Mouse (Mus musculus) ovary, adult 18-20 months (tissue): ENCODE measurements around the gene Cpt1b.
"Not testable (repeated sequence)": the region's sequence is repeated elsewhere in the genome, so short reads cannot be mapped to it uniquely, and the experiment has no call there.

Experiments
- DNase-seq: peaks from one replicate; pipeline ENCODE4 v3.0.0; 2022; ENCODE audit warnings: low spot score, mixed read lengths

Cpt1b gene

DNA sequence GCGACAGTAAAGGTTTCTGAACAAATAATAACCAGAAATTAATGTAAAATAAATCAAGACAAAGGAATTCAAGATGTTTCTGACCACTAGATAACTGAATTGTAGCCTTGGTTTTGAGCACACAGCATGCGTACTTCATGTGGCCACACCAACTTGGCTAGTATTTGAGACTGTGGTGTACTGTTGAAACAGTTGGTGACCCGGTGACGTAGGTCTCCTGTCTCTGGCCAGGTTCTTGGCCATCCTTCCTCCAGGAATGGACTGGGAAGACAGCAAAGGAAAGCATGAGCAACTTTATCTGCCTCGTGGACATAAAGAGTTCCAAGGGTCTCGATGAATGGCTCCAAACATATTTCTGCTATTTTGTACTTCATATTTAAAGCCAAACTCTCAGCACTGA lies 6.1 kb upstream of the Cpt1b start:
- DNase-seq = no peak

DNA sequence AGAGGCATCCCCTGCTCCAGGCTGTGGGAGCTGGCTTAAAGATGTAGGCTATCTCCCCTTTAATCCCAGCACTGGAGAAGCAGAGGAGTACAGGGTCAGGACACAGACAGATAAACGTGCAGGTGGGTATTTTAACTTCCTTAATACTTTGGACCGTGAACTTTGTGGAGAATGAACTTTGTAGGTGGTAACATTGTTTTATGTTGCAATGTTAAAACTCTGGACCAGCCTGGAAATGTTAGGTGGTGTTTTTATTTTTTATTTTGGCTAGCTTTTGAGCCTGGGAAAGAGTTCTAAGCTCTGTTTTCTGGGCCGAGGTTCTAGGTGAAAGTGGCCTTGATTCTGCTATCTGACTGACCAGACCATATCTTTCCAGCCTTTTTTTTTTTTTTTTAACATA lies 5.6 kb upstream of the Cpt1b start:
- no peak for DNase-seq

DNA sequence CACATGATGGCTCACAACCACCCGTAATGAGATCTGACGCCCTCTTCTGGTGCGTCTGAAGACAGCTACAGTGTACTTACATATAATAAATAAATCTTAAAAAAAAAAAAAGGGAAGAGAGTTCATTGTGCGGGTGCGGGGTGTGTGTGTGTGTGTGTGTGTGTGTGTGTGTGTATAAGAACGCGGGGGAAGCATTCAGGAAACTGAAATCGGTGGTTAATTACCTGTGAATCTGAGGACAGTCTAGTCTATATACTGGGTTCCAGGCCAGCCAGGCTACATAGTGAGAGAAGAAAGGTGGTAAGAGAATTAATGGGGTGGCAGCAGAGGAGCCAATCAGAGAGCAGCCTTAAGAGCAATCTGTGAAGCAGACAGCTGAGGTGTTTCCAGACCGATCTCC lies 5.1 kb upstream of the Cpt1b start:
- DNase-seq = not testable (repeated sequence)

DNA sequence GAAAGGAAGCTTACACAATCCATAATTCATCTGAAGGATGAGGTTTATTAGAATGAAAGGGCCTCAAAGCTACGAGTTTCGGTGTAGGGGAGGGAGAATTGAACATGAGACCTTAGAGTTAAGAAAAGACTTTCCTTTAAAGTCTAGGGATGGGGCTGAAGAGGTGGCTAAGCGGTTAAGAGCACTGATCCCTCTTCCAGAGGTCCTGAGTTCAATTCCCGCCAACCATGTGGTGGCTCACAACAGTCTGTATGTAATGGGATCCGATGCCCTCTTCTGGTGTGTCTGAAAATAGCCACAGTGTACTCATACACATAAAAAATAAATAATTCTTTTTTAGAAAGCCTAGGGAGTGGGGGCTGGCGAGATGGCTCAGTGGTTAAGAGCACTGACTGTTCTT lies 4.7 kb upstream of the Cpt1b start:
- no peak for DNase-seq

DNA sequence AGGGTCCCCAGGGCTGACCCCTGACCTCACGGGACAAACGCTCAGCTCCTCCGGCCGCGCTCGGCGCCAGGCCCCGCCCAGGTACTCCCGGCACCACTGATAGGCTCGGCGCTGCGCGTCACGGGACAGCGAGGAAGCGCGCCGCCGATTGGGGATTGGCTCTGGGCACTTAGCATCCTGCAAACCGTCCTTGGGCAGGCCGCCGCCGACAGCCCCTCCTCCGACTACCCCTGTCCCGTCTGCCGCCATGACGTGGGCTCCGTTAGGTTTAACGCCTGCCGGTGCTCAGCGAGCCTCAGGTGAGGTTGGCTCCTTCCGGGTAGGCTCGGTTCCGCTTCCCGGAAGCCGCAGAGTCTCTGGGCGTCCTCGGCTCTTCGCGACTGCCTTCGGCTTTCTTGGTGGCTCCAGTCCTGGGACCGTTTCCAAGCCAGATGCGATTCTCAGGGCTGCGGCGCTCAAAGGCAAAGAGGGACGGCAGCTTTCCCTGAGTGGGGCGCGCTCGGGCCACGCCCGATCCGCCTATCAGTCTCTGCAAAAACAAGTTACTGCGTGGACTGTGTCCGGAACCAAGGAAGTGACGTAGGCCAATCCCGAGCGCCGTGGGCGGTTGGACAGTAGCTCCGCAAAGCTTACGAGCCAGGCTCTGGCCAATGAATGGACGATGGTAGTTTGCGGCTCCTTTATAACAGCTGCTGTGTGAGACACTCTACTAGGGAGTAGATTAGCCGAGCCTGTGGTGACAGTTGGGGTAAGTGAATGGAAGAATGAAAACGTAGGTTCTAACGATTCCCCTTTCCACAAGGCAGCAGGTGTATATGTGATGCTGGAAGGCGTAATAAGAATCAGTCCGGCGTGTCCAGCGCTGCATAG lies 3.9 kb upstream of the Cpt1b start, which contains the start of the genes C730034F03Rik, Gm44502 and Chkb:
Gene C730034F03Rik (plus strand): TSS at position 238 of the 870 bp plus-strand sequence.
Gene Gm44502 (minus strand): TSS at position 345 of the 870 bp plus-strand sequence.
Gene Chkb (minus strand): TSS at position 557 of the 870 bp plus-strand sequence.
- DNase-seq = peak; percentile 90

DNA sequence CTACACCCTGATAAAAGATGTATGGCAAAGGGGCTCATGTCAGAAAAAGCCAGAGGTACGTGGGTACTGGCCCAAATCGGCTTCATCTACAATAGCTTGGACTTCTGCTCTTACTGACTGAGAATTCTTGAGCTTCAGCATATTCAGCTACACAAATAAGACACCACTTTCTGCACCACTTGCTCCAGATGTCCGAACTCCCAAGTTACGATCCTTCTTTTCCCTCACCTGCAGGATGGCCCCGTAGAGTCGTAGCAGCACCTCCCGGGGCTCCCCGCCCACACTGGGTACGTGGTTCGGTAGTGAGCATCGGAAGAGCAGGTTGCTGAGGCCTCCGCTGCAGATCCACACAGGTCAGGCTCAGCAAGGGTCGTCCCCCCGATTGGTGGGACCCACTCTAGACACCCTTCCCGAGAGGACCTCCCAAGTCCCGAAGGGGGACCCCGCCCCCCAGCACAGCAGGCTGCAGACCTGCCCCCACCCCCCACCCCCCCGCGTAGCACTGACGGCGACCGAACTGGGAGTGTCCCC lies 3.2 kb upstream of the Cpt1b start:
- no peak for DNase-seq

DNA sequence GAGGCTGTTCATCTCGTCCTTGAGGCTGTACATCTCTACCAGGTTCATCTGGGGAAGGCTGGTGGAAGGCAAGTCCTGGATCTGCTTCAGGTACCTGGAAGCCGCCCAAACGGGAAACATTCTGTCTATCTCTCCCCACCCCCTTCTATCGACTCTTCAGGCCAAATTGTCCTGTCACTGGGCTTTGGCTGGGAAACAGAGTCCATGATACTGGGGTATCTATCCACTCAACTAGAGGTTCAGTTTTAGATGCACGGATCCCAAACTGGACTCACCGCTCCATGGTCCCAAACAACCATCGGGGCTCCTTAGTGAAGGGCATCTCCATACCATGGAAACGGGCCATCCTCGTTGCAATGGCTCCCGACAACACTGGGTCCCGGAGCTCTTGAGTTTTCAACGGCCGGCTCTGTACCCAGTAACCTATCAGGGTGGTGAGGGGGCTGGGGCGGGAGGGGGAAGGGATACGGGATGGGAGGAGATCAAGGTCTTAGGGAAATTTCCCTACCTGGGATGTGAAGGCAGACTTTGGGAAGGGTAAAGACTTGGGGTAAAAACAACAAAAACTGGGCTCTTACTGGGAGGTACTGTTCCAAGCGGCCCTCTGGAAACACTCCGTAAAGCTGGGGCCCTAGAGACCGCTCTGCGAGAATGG lies 2.6 kb upstream of the Cpt1b start:
- no peak for DNase-seq

DNA sequence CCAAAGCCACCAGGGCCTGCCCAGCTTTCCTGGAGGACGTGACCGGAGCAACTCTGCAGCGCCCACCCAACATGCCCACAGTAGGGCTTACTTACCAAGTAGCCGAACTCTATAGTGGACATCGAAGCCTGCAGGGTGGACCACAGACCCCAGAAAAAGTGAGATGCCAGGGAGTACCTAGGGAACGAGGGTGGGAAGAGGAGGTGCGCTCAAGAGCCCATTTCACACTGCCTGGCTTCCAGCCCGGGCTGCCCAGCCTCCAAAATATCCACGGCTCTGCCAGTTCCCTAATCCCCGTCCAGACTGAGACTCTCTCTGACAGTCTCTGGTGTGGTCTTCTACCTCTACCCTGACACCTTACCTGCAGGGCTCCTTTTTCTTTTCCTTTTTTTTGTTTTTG lies 1.1 kb upstream of the Cpt1b start:
- no peak for DNase-seq

DNA sequence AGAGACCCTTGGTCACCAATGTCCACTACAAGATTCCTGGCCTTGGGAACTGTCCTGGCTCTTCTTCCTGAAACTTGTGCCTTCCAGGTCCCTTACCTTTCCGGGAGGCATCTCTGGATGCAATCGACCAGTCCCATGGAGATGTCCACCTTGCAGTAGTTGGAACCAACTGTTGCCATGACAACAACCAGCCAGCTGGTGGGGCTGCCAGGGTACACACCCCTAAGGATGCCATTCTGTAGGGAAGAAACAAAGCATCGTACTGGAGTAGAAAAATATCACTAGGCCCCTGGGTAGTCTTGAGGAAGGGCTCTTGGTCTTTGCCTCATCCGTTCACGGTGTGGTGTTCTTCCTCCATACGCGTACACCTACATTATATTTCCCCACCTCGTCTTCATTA lies 1.0 kb downstream of the Cpt1b start:
- DNase-seq = no peak

DNA sequence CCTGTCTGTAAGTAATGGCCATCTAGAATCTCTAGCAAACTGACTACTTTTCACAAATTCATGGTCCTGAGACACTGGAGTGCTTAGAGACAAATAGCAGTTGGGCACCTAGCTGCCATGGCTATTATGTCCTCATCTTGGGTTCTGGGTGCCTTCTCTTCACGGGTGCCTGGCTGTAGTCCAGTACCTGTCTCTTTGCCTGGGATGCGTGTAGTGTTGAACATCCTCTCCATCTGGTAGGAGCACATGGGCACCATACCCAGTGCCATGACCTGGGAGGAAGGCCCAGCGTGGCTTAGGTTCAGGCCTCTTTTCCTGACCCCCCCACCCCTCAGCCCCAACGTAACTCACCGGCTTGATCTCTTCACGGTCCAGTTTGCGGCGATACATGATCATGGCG lies 3.7 kb downstream of the Cpt1b start:
- no peak for DNase-seq

DNA sequence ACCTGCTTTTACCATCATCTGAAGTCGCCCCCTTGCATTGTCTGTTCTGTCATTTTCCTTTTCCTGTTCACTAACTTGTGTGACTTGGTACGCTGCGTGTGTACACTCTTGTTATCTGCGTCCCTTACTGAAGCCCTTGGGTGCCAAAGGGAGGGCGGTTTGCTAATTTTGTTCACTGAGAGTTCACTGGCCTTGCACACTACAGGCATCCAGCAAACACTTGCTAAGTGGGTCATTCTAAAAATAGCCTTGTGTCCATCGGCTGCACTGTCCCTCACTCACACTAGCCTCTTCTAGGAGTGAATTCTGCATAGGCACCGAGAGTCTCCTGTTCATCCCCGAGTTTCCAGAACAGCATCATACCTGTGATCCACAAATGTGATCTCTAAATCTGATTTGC lies 10.4 kb downstream of the Cpt1b start:
- DNase-seq = no peak

DNA sequence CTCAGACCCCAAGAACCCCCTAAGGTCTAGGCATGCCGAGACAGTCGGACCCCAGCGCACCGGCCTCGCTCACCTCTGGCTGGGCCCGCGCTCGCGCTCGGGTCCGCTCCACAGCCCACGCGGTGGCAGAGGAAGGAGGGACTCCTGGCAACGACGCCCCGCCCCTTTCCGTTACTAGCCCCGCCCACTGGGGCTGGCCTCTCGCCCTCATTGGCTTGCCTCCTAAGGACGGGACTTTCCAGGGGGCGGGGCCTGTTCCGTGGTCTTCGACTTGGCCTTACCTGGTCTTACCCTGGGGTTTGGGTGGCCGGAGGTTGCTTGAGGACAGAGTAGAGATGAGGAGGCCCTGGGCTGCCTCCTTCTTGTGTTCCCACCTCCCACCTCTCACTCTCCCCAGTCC lies 15.5 kb downstream of the Cpt1b start, which contains the start of gene Syce3:
Gene Syce3 (minus strand): TSS at position 386 of the 400 bp plus-strand sequence.
- DNase-seq = no peak

DNA sequence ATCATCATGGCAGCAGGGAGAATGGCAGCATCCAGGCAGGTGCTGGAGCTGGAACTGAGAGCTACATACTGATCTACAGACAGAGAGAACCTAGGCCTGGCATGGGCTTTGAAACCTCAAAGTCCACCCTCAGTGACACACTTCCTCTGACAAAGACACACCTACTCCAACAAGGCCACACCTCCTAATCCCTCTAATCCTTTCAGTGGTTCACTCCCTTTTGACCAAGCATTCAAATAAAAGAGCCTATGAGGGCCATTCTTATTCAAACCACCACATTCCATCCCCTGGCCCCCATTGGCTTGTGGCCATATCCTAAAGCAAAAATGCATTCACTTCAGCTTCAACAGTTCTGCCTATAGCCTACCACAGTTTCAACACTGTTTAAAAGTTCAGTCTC lies 19.0 kb downstream of the Cpt1b start:
- DNase-seq = no peak

DNA sequence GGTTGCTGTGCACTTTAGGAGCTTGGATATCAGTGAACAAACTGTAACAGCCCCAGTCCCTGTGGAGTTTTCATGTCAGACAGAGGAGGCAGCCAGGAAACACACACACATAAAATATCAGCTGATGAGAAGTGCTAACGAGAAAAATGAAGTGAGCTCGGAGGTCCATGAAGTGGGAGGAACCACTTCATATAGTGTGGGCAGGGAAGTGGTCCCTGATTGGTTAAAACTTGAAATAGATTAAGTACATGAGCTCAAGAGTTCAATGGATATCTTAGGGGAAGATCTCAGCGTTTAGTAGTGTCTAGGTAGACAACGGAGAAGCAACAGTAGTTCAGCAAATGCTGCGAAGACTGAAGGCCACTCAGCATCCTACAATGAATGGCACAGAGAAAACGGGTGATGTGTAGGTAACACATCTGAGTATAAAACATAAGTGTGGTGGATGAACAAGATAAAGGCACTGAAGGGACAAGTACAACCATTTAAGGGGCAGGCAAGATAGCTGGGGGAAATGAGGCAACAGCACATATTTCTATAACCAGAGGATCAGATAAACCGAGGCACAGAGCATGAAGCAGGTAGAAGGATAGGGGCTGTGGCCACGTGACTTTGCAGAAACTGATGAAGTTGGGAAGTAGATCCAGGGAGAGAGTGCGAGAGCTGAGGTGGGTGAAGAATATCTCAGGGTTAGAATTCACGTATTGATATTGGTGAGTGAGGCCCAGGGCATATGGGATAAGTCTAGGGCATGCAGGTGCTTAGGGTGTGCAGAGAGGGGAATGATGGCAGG lies 20.6 kb downstream of the Cpt1b start:
- DNase-seq = no peak

DNA sequence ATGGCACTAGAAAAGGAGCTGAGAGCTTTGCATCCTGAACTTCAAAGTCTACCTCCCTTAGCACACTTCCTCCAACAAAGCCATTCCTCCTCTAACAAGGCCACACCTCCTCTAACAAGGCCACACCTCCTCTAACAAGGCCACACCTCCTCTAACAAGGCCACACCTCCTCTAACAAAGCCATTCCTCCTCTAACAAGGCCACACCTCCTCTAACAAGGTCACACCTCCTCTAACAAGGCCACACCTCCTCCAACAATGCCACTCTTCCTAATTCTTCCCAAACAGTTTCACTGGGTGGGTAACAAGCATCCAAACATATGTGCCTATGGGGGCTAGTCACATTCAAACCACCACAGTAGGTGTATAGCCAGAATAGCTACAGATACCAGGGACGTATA lies 23.2 kb downstream of the Cpt1b start:
- DNase-seq = no peak

DNA sequence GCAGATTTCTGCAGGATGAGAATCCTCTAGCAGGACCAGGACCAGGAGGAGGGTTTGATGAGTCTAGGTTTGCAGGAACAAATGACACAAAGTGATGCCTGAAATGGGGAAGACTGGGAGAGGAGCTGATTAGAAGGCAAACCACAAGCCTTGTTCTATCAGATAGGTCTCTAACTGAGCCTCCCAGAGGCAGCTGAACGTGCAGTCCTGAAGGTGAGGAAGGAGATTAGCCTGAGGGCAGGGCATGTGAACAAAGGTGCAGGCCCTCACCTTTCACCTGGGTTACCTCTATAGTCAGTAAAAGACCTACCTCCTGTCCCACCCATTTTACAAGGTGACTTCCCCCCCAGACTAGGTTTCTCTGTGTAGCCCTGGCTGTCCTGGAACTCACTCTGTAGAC lies 25.9 kb downstream of the Cpt1b start:
- DNase-seq = no peak

DNA sequence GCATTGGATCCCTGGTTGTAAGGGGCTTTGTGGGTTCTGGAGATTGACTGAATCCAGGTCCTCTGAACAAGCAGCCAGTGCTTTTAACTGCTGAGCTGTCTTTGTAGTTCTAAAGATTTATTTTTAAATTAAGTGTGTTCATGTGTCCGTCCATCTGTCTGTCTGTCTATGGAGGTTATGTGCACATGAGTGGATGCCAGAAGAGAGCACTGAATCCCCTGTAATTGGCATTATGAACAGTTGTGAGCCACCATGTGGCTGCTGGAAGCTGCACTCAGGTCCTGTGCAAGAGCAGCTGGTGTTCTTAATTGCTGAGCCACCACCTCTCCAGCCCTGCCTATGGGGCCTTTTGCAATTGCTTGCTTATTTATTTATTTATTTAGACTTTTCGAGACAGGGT lies 27.5 kb downstream of the Cpt1b start:
- DNase-seq = no peak

DNA sequence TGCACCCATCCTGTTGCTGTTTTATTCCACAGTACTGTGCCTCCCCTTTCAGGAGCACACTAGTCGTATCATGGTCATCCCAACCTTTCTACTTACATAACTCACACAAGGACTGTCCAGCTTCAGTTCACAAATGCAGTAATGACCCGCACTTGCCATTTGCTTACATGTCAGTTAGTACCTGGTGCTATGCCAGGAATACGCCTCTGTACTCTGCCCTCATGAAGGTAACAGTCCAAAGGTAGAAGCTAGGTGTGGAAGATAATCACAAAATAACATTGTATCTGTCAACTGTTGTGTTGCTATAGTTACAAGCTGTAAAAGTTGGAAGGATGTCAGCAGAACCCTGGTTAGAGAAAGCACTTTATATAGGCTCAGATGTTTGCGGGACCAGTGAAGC lies 28.8 kb downstream of the Cpt1b start:
- no peak for DNase-seq

DNA sequence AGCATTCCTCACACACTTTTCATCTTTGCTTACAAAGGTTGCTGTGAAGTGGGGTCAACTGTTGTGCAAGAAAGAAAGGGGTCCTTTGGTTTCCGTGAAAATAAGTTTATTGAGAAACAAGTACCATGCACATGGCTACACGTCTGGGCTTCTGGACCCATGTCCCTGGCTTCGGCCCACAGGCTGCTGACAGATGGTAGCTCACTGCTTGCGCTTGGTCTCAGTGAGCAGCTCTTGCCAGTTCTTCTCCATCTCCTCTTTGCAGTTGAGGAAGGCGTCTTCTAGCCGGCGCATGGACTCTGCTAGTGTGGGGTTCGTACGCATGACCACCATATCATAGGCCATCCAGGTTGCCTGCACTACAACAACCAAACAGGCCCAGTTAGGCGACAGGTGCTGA lies 35.6 kb downstream of the Cpt1b start:
- no peak for DNase-seq

DNA sequence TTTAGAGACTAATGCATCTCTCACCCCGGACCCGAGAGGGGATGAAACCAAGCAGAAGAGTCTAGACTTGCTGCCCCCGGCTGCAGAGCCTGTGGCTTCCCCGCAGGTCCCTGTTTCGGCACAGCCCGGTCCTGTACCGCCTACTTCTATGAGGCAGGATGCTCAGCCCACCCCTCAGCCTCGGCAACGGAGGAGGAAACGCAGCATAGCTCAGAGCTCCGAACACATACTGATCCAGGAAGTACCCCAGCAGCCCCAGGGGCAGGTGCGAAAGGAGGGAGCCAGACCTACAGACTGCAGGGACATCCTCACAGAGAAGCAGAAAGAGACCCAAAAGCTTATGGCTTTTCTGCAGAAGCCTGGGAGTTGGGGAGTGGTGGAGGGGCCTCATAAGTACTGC lies 38.5 kb downstream of the Cpt1b start:
- no peak for DNase-seq

DNA sequence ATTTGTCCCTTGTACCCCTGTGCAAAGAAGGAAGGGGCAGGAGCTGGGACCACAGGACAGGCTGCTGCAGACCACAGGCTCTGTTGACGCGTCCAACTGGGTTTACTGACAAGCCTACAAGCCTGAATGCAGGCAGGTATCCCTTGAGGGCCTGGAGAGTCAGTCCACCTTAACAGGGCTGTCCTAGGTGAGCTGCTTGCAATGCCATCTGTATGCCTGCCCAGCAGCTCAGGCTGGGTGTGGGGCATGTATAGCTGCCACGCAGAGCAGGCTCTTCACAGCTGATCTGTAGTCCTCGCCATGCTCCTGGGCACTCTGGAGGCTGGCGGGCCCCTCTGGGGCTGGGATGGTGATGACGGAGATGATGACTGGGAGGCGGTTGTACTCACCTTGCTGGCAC lies 41.0 kb downstream of the Cpt1b start, which contains the start of gene Klhdc7b:
Gene Klhdc7b (plus strand): TSS at position 301 of the 400 bp plus-strand sequence.
- no peak for DNase-seq

DNA sequence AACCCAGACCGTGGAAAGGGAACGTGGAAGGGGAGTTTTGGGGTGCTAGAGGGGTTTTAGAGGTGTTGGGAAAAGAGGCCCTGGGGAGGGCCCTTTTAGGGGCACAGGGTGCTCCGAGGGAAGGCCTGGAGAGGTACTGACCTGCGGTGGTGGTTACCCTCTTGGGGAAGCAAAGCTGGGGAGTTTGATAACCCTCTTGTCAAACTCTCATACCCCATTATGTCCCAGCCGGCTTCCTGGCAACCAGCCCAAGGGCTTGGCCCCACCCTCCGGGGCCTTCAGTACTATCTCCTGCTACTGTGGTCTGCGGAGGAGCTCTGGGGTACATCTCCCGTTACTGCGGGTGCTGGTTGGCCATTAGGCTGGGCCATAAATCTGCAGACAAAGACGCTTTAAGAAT lies 46.2 kb downstream of the Cpt1b start:
- no peak for DNase-seq
